Mouse (Mus musculus): ENCODE measurements at regions not wholly inside any gene's neighbourhood (a gene's known extent, or its start where the extent isn't known, plus 50 kb on each side); places are given as distances from the start of the nearest gene placed in this dataset.
A peak's percentile ranks its signal among the peaks of the same experiment; 100 is the strongest.

DNA sequence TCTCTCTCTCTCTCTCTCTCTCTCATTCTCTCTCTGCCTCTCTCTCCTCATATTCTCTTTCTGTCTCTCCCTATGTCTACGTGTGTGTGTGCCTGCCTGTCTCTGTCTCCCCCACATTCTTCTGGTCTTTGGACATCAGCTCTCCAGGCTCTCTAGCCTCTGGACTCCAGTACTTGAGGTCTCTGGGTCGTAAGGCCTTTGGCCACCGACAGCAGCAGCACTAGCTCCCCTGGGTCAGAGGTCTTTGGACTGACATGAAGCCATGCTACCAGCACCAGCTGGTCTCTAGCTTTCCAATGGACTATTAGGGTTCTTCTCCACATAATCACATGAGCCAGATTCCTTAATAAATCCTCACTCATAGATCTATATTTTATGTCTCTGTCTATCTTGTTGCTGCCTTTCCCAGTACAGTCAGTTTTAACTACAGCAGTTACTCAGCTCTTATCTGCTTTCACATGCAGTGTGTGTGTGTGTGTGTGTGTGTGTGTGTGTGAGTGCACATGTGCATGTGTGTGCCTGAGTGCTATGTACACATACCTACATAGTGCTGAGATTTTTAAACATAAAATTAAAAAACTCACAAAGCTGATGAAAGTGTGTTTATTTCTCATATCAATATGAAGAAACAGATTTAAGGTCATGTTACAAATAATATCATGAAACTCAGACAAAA is 81.7 kb upstream of the Cpeb2 start:
- 87% methylated on average over 3 of the region's 3 CpGs for WGBS
- peak overlapping the region; percentile 69 for H3K27ac ChIP-seq (replicated peaks)
- no peaks in the 10 kb centered on the region for H3K27me3 ChIP-seq
- peak overlapping the region; percentile 9; the same call in 1 of the 2 replicates for H3K4me2 ChIP-seq
- H3K4me3 ChIP-seq = no peak overlapping the region
- no peak overlapping the region for H3K9ac ChIP-seq
- H3K4me1 ChIP-seq (replicated peaks) = peaks cover 29% of the 10 kb centered on the region
- H3K36me3 ChIP-seq = no peaks in the 10 kb centered on the region
- no peak for ATAC-seq (ENCODE audit: low read depth)
- H3K9me3 ChIP-seq = no peaks in the 10 kb centered on the region

DNA sequence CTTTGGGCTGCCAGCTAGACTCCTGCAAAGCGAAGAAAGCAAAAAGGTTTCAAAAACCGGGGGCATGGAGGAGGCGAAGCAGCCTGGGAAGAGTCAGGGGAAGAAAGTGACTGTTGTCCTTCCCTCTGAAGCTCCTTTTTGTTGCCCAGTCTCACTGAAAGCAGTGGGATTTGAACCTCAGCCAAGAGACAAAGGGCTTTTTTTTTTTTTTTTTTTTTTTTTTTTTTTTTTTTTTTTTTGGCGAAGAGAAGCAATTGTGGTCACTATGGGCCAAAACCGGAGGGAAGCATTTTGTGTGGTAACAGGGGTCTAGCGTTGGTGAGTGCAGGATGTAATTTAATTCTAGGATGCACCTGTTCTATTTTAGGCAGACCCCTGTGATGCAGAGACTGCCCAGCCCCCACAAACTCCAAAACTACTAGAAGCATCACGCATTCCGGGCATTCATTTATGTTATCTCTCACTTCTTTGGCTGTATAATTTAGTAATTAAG is 80.8 kb upstream of the Cpeb2 start:
- peaks cover 29% of the 10 kb centered on the region for H3K4me1 ChIP-seq (replicated peaks)
- WGBS = 37% methylated on average over 8 of the region's 8 CpGs
- 0 out of 2 replicates have a peak, but pooled peaks have one; percentile 42 for ATAC-seq (ENCODE audit: low read depth)
- H3K9ac ChIP-seq = no peak overlapping the region
- no peak overlapping the region for H3K4me3 ChIP-seq
- H3K9me3 ChIP-seq = no peaks in the 10 kb centered on the region
- no peaks in the 10 kb centered on the region for H3K27me3 ChIP-seq
- H3K36me3 ChIP-seq = no peaks in the 10 kb centered on the region
- H3K4me2 ChIP-seq = no peak overlapping the region; the same call in 1 of the 2 replicates
- H3K27ac ChIP-seq (replicated peaks) = peak overlapping the region; percentile 69; the same call in 1 of the 2 replicates

DNA sequence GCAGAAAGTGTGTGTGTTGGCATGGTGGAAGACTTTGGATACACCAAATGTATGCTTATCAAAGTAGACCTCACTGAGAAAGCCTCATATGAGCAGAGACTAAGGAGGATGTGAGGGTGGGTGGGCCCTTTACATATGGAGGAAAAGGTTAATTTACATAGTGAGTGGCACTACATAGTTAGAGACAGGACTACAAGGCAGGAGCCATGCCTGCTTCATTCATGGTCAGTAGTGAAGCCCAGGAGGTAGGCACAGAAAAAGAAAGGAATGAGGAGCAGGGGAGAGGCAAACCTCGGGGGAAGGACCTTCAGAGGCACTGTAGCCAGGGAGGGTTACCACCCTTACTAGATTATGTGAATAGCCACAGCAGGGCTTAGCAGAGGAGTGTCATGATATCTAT is 80.1 kb upstream of the Cpeb2 start:
- no peak for ATAC-seq (ENCODE audit: low read depth)
- H3K27ac ChIP-seq (replicated peaks) = 0 out of 2 replicates have a peak overlapping the region, but pooled peaks have one; percentile 42

DNA sequence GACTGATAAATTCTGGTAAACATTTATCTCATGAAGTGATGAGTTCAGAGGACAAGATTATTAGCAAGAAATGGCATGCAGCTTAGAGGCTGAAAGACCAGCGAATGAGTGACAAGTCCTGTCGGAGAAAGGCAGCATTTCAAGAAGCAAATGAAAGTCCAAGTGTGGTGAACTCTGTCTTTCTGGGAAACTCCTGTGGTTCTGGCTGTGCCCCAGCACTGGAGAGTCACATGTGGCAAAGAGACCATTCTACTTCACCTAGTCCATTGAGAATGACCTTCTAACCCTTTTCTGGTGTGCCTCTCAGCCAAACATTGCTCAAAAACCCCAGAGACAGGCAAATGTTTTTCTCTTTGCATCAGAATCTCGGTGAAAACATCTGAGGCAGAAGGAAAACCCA is 76.2 kb upstream of the Cpeb2 start:
- Histone ChIP-seq H3K9me3 (no peaks in the 10 kb centered on the region), H3K27me3 (no peaks in the 10 kb centered on the region), H3K4me1 (replicated peaks) (peaks cover 7% of the 10 kb centered on the region; the same call in 1 of the 2 replicates), H3K4me3 (no peak overlapping the region), H3K36me3 (no peaks in the 10 kb centered on the region), H3K9ac (no peak overlapping the region), H3K4me2 (no peak overlapping the region), H3K27ac (replicated peaks) (no peak overlapping the region)
- 90% methylated on average over 3 of the region's 3 CpGs for WGBS
- ATAC-seq (ENCODE audit: low read depth) = no peak

More for the DNA sequence above, 80.1 kb upstream of the Cpeb2 start:
- H3K9me3 ChIP-seq = no peaks in the 10 kb centered on the region
- peaks cover 29% of the 10 kb centered on the region for H3K4me1 ChIP-seq (replicated peaks)
- H3K27me3 ChIP-seq = no peaks in the 10 kb centered on the region
- no peak overlapping the region for H3K4me3 ChIP-seq
- H3K9ac ChIP-seq = no peak overlapping the region
- H3K4me2 ChIP-seq = no peak overlapping the region
- H3K36me3 ChIP-seq = no peaks in the 10 kb centered on the region
- 67% methylated on average over 1 of the region's 1 CpGs for WGBS

DNA sequence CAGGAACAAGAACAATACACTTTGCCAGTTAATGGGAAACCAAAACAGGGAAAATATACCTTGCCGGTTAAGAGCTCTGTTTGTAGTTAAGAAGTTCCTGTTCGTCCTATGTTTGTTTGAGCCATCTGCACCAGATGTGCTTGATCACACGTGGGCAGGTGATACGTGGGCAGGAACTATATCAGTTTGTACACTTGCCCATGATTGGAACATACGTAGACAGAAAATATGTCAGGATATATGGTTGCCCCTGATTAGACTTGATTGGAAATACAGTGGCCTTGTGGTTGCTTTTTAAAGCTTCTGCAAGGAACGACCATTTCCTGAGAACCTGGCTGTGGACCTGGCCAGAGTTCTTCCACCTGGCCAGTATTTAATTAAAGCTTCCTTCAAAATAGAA is 72.8 kb upstream of the Cpeb2 start:
- H3K9ac ChIP-seq = no peak overlapping the region
- no peaks in the 10 kb centered on the region for H3K27me3 ChIP-seq
- H3K4me3 ChIP-seq = no peak overlapping the region
- H3K9me3 ChIP-seq = no peaks in the 10 kb centered on the region
- H3K27ac ChIP-seq (replicated peaks) = no peak overlapping the region
- no peaks in the 10 kb centered on the region for H3K4me1 ChIP-seq (replicated peaks)
- no peaks in the 10 kb centered on the region for H3K36me3 ChIP-seq
- no peak overlapping the region for H3K4me2 ChIP-seq
- no peak for ATAC-seq (ENCODE audit: low read depth)
- WGBS = 87% methylated on average over 6 of the region's 6 CpGs

DNA sequence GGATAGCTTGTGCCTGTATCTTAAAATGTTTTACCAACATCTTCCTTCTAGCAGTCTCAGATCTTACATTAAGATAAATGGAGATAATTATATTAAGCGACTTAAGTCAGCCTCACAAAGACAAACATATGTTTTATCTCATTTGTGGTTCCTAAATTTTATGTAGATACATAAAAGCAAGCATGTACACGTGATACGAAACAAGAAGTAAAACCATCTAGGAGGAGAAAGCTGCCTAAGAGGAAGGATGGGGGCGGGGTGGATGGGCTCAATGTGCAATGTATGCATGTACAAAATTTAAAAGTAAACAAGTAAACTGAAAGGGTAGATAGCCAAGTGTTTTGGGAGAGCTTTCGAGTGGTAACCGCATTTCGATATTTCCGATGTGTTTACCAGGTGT is 51.5 kb upstream of the Cpeb2 start:
- H3K4me1 ChIP-seq (replicated peaks) = no peaks in the 10 kb centered on the region
- no peaks in the 10 kb centered on the region for H3K27me3 ChIP-seq

More for the DNA sequence above, 51.5 kb upstream of the Cpeb2 start:
- no peak overlapping the region for H3K4me3 ChIP-seq
- no peaks in the 10 kb centered on the region for H3K36me3 ChIP-seq
- no peak overlapping the region for H3K4me2 ChIP-seq
- 89% methylated on average over 8 of the region's 8 CpGs for WGBS
- no peak overlapping the region for H3K27ac ChIP-seq (replicated peaks)
- no peak for ATAC-seq (ENCODE audit: low read depth)
- H3K9ac ChIP-seq = no peak overlapping the region
- no peaks in the 10 kb centered on the region for H3K9me3 ChIP-seq
